Mouse (Mus musculus) embryo, embryonic 11 days (tissue): ENCODE measurements at regions not wholly inside any gene's neighbourhood (a gene's known extent, or its start where the extent isn't known, plus 50 kb on each side); places are given as distances from the start of the nearest gene placed in this dataset.
"Not testable (repeated sequence)": the region's sequence is repeated elsewhere in the genome, so short reads cannot be mapped to it uniquely, and the experiment has no call there.

Experiments used
- DNase-seq: peaks from one replicate; pipeline ENCODE4 v3.0.0-alpha.2; 2015

DNA sequence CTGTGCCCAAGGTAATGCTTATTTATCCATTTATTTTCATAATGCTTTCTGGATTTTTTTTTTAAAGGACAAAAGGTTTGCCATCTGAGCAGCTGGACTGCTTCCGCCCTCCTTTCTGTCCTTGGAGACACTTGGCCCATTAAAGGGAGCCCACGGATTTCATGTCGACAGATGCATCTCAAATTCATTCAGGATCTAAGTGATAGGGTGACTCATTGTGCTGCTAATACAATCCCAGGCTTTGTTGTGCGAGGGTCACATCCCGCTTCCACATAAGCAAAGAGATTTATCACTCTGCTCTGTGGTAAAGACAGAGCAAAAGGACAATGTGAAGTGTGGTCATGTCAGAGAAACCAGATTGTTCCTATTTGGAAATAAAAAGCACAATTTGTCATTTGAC lies 220.8 kb downstream of the Csl start:
- no peak for DNase-seq

DNA sequence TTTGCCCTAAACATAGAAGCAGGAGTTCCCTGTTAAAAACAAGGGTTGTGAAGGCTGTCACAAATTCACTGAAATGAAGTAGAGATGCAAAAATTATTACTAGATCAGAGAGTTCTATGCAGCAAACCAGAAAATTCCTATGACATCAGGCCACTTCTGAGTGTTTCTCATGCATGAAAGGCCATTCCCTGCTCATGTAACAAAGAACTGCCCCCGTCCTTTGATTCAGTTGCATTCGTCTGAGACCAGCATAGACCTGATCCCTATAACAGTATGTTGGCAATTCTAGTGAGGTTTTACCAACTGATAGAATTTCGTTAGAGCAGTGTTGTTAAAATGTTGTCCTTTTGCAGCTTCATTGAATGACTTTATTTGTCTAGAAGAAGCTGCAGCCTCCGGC lies 207.1 kb downstream of the Csl start:
- no peak for DNase-seq

DNA sequence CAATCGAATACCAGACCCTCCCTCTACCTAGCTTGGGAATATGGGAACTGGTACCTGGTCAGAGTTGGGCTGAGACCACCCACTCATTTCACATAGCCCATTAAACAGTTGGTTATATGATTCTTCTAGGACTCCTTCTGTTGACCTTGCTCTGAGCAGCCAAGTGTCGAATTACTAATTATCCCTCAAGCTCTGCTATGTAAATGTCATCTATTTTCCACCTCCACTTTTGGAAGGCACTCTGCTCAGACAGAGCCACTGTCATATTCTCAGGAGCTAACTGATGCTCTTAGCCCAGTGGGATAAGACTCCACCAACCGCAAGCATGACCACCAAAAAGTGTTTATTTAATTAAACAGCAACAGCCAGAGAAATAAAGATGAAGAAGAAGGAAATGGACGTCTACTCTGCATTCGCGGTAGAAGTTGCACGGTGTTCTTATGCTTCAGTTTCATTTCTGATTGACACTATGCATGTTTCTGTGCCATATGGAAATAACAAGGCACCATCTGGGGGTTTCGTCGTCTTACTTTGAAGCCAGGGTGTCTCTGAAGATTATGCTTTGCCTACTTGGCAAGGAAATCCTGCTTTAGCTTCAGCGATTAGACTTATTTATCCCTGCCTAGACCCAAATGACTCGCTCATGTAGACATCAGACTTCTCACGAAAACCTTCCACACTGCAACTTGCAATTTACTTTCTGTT lies 206.5 kb downstream of the Csl start:
- DNase-seq = no peak

DNA sequence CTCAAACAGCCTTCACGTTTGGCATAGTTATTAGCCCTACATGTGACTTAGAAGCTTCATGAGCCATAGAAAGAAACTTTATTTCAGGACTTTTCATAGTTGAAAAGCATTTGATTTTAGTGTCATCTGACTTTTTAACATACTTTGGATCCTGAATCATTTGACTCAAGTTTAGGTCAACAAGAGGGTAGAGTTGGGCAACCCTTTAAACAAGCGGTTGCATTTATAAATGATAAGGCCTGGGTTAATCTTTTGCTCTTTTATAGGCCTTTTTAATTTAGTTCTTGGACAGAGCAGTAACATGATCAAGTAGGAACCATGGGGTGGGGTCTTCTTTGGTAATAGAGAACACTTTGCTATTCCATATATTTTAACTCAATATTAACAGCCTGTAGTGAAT lies 204.4 kb downstream of the Csl start:
- no peak for DNase-seq

DNA sequence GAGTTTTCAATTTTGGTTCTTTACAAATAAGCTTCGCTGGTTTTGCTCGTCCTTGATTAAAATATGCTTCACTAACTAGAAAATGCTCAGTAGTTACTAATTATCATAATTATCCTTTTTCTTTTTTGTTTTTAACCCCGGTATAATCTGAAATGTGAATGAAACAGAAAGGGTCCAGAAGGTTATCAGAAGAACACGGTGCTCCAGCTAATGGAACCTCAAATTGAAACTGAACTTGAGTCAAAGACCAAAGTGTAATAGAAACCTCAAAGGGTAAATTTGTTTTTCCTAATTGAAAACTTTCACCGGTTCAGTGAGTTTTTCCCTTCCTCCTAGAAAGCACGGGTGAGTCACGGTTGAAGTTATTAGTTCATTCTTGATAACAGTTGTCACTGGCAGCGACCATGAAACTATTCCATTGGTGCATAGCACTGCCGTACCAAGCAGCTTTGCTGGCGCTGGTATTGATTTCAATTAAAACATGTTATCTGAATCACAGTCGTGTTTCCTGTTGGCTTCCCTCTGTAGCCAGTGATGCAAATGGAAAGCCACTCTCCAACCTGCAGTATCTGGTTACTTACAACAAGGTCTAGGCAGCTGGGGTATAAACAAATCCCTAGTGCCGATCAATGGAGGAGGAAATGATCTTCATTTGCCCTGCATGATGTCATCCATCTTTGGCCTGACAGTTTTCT lies 203.7 kb downstream of the Csl start:
- peak; percentile 44 for DNase-seq

DNA sequence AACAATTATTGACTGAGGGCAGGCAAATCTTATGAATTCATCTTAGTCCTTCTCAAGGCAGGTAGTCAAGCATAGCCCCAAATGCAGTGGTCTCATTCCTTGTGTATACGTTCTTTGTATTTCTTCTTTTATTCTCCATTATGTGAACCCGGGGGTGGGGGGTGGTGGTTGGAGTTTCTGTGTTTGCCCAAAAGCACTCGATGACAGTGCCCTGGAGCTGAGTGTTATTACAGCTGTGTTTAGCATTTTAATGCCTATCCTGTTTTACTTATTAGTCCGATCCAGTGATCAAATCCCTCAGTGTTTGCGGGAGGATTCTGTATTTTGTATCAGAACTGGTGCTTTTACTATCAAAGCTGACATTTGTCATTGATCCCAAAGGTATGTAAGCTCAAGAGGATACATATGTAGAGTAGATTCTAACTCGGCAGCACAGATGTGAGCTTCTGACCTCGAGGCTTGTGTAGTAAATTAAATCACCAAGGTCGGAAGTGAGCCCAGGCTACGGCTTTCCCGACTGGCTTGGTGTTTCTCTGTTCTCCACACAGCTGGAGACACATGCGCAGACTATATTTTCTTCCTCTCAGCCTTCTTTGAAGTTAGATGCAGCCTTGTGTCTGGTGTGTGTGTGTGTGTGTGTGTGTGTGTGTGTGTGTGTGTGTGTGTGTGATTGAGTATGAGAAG lies 203.0 kb downstream of the Csl start:
- DNase-seq = peak; percentile 73

DNA sequence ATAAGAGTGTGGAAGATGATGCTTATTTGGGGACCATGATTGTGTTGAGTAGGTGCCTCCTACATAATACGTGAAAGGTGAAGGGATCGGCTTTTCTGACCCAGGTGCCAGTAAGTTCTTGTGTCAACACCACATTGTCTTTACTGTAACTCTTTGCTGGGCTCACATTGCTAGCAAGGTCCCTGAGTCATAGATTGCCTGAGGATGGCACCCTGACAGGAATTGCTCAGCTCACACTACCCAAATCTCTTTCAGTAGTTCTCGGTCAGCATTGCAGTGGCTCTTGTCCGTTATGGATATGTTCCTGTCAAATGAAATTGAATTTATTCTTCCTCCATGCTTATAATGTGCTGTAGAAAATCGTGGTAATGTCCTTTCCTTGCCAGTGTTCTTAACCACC lies 200.8 kb downstream of the Csl start:
- DNase-seq = no peak

DNA sequence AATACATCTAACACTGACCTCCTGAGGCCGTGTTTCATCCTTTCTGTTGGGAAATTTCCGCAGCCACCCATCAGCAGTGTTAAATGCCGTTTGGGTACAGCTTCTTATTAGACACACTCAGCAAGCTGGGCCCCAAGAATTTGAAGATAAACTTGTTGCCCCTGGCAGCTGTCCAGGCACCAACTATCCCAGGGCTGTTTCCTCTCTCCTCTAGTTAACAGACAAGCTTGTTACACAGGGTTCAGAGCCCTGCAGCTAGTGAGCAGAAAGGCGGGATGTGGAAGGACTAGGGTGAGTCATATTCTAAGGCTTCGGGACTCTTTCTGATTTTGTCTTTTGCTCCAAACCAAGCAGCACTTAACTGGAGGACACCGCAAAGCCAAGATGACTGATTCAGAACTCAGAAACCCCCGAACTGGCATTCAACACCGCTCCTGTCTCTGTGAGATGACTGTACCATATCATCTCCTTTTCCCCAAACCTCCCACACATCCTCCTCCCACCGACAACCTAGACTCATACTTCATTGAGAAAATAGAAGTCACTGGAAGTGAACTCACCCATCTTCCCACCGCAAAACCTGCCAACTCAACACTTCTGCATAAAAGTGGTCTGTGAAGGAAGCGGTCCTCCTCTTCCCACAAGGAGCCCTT lies 198.2 kb downstream of the Csl start:
- no peak for DNase-seq

DNA sequence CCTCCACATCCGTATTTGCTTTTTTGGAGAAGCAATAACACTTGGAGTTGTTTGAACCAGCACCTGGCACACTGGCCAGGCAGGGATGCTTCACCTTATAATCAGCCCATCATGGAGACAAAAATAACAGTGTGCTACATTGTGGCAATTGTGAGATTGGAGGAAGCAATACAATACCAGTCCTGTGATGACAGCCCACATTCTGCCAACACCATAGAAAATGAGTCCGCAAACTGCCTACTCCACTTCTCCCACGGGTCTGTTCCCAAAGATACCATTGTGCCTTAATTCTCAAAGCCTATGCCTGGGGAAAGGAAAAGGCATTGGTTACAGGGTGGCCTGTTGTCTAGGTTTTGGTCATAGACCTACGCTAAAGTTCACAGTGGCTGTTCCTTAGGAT lies 194.9 kb downstream of the Csl start:
- no peak for DNase-seq

DNA sequence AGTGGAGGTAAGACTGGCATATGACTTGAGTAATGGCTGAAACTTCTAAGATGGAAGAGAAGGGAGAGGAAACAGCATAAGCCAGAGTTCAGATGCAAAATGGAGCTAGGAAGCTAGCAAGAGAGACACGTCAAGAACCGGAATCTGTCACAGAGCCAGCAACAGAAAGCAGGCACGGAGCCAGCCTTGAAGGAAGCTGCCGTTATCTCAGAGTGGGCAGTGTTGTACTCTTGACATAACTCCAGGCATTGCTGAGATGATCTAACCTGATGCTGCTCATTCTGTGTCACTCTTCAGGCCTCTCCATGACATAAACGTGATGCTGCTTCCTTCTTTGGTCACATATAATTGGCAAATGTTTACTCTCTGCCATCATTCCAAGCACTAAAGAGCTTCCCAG lies 191.0 kb downstream of the Csl start:
- no peak for DNase-seq

DNA sequence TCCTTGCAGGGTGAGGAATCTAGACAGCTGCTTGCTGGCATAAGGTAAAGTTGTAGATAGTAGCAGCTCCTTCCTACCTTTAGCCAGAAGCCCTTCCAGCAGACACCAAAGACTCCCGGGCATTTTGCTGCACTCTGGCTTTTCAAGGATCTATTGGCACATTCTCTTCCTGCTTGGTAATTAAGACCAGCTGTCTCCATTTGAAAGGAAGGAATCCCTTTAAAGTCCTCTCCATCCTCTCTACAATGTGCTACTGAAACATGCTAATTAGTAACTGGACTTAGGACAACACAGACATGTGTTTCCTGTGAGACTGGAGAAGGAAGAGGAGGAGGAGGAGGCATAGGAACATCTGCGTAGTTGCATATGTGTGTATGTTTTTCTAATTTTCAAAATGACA lies 189.3 kb downstream of the Csl start:
- DNase-seq = peak; percentile 64

DNA sequence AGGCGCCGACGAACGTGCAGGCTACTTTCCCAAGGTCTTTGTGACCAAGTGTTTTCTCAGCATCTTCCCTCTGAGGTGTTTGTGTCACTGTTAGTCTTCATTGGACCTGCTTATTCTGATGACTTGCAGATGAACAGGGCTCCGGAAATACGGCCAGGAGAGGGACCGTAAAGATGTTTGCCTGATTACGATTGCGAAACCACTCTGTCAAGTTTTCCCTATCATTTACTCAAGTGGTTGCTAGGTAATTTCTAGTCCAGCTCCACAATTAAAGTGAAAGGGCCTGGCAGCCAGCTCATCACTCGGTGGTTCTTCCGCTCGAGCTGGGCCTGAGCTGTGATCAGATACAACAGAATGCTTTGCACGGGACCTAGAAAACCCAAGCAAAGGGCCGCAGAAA lies 185.5 kb downstream of the Csl start:
- no peak for DNase-seq

DNA sequence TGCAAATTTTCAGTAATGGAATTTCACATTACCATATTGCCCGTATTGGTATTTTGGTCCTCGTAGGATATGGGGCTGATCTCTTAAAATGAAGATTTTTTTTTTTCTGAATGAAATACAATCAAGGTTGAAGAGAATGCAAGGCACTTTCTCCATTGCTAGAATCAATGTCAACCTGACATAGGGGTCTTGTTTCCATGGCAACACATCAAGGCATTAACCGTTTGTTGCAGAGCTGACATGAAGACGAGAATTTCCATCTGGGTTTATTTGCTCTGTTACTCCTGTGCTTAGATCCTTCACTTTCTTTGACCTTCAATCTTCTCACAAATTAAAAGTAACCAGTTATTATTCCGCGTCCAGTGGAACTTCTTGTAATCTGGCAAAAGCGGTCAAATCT lies 184.2 kb downstream of the Csl start:
- peak; percentile 67 for DNase-seq

DNA sequence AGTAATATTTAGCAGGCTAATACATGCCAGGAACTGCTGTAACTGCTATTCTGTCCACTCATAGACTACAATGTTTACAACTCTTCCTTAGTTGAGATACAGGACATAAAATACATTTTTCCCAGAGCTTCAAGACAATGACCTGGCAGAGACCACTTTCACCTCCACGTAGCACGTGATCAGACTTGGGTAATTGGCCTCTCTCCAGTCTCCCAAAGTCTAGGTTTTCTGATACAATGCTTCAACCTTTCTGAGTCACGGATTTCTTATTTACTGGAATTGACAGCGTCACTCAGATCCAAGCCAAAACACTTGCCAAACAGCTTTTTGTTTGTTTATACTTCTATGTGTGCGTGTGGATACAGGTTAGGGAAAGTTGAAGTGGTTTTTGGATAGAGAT lies 183.2 kb downstream of the Csl start:
- DNase-seq = no peak

DNA sequence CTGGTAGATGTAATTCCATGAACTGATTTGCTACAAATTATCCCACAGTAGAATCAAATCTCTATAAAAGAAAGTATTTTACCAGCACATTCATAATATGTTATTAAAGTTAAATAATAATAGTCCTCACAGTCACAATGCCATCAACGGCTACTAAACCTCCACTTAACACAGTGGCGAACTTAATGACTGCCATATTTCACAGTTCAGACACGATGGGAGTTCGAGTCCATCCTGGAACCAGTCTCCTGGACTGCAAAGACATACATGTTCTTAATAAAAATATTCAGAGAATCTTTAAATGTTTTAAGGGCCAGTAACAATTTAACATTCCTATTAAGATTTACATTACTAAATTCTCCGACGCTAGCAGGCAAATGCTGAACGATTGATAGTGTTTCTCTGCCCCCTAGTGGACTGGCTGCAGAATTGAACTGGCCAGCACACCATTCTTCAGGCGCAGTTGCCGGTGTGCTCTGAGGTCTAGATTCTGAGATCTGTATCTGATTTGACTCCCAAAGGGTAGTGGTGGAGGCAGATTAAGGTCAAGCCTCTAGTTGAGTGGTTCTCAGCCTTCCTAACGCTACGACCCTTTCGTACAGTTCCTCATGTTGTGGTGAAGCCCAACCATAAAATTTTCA lies 182.3 kb downstream of the Csl start:
- peak; percentile 81 for DNase-seq

DNA sequence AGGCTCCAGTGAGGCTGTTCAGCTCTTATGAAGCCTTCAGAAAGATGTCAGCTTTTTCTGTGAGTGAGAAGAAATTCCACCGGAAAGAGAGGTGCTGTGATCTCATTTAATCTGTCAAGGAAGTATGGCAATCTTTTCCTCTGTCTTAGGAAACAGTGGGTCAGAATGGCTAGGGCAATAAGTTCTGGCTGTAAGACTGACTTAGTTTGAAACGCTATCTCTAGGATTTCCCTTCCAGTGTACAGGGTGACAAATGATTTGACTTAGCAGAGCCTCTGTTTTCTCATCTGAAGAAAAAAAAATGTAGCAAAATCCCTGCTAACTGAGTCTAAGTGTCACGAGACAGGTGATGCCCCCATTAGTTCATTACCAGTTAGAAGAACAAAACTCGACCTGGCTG lies 181.1 kb downstream of the Csl start:
- DNase-seq = no peak

DNA sequence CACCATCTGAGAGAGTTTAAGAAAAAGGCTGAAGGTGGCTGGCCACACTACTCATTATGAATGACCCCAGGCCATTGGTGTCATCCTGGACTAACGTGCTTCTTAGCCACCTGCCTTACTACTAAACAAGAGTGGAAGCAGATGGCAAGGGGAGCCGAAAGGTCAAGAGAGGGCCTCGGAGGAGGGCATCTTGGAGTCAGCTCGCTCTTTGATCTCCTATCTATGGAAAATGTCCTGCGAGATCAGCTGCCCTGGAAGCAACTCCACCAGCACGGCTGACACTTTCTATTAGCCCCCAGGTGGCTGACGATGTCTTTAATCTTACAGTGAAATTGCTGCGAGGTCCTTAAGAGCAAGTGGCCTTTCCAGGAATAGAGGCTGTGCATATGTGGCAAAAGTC lies 179.3 kb downstream of the Csl start:
- DNase-seq = peak; percentile 30

DNA sequence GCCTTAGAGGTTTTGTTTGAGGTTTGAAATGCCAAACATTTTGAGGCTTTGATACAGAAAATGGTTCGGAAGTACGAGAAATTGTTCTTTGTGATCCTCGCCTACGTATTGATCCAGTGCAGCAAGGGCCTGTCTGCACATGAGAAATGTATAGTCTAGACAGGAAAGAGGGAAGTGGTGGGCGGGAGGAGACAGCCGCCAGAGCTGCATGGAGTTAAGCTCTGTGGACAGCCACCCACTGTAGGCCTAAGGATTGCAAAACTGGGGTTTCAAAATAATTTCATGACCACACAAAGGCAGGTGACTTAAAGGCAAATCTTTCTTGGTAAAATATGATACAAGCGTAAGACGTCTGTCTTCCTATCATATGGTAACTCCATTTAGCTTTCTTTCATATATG lies 178.4 kb downstream of the Csl start:
- DNase-seq = no peak

DNA sequence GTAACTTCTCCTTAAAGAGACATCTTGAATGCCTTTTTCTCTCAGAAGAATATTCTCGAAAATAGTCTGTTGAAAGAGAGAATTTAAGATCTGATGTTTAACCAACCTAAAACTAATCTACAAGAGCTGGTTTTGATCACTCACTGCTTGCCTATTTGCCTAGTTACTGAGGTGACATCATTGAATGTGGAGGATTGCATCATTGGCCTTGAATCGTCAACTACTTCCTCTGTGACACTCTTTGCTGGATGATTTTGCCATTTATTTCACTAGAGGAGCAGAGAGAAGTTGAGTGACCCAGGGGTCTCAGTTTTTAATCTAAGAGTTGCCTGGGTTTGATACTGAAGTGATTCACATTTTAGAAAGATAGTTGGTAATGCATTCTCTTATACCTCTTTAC lies 174.6 kb downstream of the Csl start:
- DNase-seq = no peak

DNA sequence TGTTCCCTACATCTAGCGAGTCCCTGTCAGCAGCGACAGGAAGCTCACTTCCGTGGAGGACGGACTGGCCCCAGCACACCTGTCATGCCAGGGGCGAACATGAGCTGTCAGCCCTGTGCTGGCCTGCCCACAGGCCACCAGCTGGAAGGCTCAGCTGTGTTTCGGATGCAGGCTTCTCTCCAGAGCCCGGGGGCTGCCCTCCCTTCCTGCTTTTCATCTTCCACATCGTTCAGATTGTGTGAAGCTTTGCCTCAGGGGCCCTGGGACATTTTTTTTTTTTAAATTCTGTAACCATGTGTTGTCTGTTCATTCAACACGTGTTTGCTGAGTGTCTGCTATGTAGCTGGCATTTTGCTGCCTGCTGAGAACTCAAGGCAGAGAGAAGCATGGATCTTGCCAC lies 167.2 kb downstream of the Csl start:
- peak; percentile 59 for DNase-seq

DNA sequence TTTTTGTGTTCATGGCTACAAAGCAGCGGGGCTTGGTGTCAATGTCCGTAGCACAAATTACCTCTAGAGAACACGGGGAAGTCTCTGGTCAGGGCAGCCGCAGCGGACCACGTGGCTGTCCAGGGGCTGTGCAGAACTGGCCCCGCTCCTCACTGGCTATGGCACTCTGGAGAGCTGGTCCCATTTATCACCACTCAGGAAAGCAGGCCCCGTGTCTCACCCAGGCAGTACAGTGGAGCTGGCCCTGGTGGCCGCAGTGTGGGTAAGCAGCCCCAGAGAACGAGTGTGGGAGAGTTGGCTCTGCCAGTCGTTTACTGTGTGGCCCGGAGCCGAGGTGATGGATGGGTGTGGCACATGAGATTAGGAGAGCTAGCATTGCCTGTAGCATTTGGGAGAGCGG lies 163.8 kb downstream of the Csl start:
- DNase-seq = no peak

DNA sequence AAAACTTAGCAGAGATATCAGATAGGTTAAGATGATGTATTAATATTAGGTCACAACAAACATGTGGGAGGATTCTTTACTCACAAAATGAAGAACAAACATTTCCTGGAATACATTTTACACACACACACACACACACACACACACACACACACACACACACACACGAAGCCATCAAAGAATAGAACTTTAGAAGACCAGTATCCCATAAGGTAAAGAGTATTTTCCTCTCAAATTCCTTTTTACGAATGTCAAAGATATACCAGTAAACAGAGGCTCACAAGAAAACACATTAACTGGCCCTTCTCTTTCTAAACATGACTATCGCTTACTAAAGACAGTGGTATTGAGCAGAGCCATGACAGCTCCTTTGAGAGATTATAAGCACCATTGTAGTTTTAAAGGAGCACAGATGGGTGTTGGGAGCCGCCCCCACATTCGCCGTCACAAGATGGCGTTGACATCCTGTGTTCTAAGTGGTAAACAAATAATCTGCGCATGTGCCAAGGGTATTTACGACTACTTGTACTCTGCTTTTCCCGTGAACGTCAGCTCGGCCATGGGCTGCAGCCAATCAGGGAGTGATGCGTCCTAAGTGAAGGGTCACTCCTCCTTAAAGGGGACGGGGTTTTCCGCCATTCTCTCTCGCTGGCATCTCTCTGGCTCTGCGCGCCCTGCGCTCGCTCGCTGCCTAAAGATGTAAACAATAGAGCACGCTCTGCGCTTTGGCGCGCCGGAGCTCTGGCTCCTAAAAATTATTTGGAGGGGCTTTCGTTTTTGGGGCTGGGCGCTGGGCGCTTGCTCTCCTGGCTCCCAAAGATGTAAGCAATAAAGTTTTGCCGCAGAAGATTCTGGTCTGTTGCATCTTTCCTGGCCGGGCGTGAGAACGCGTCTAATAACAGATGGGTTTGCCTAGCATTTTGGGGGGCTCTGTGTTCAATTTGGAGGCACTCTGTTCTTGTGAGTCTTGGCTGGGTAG lies 160.0 kb downstream of the Csl start:
- not testable (repeated sequence) for DNase-seq
